Mouse (Mus musculus): ENCODE measurements at regions not wholly inside any gene's neighbourhood (a gene's known extent, or its start where the extent isn't known, plus 50 kb on each side); places are given as distances from the start of the nearest gene placed in this dataset.

DNA sequence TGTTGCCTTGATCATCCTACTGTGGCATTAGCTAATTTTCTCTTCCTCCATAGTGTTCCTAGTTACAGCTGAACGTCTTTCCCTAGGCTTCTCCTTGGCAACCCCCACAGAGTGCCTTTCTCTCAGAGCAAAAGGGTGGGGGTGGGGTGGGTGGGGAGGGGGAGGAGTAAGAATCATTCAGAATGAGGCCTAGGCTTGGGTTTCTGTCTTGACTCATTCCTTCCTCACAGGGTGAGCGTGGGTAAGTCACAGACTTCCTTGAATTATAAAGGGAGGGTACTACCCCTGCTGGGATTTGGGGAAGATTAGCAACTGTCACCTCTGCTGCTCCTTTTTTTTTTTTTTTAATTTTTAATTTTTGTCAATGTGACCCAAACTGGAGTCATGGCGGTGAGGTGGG, 114.5 kb downstream of the Dhx35 start:
- H3K27ac ChIP-seq = no peak overlapping the region
- no peak for DNase-seq (ENCODE audit: low spot score)
- peaks cover 5% of the 10 kb centered on the region for H3K4me1 ChIP-seq
- no peaks in the 10 kb centered on the region for H3K36me3 ChIP-seq
- H3K27me3 ChIP-seq (ENCODE audit: low read depth, poor library complexity, severe bottlenecking) = peaks cover 25% of the 10 kb centered on the region
- 73% methylated on average over 3 of the region's 3 CpGs for WGBS
- H3K4me3 ChIP-seq = no peak overlapping the region
- no peaks in the 10 kb centered on the region for H3K9me3 ChIP-seq (replicated peaks)

DNA sequence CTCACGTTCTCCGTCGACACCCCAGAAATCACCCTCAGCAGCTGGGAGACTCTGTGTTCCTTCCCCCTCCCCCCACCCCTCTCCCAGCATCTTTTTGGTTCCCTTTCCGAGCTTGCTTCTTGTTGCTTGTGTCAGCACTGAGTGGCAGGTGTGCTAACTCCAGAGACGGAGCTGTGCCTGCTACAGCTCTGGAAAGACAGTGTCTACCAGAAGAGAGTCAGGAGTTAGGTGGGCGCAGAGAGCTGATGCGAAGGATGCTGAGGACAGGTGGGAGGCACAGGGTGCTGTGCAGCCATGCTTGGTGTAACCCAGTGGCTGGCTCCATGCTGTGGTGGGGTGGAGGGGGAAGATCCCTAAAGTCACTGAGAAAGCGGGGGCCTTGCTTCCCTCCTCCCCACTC, 115.7 kb downstream of the Dhx35 start:
- H3K27me3 ChIP-seq (ENCODE audit: low read depth, poor library complexity, severe bottlenecking) = peaks cover 25% of the 10 kb centered on the region

DNA sequence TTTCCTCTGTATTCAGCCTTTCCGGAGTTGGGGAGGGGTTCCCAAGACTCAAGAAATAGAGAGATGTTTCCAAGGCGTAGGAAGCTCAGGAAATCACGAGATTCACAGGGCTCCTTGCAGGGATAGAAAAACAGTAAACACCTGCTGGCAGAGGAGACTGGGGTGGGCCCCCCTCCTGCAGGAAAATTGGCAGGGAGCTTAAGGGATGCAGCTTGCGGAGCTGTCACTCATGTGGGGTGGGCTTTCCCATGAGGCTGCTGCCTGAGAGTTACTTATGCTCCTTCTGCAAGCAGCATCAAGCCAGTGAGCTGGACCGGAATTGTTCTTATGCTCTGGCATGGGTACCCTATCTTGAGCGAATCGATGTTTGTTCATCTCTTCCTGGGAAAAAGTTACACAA, 116.6 kb downstream of the Dhx35 start:
- Histone ChIP-seq H3K36me3 (no peaks in the 10 kb centered on the region), H3K27me3 (ENCODE audit: low read depth, poor library complexity, severe bottlenecking) (peaks cover 25% of the 10 kb centered on the region), H3K4me3 (no peak overlapping the region), H3K4me1 (no peaks in the 10 kb centered on the region), H3K9me3 (replicated peaks) (no peaks in the 10 kb centered on the region), H3K27ac (no peak overlapping the region)
- WGBS = 55% methylated on average over 7 of the region's 7 CpGs
- no peak for DNase-seq (ENCODE audit: low spot score)

More for the DNA sequence above, 115.7 kb downstream of the Dhx35 start:
- WGBS = 60% methylated on average over 8 of the region's 8 CpGs
- H3K4me1 ChIP-seq = no peaks in the 10 kb centered on the region
- no peak overlapping the region for H3K4me3 ChIP-seq
- no peak overlapping the region for H3K27ac ChIP-seq
- no peaks in the 10 kb centered on the region for H3K9me3 ChIP-seq (replicated peaks)
- no peak for DNase-seq (ENCODE audit: low spot score)
- H3K36me3 ChIP-seq = no peaks in the 10 kb centered on the region

DNA sequence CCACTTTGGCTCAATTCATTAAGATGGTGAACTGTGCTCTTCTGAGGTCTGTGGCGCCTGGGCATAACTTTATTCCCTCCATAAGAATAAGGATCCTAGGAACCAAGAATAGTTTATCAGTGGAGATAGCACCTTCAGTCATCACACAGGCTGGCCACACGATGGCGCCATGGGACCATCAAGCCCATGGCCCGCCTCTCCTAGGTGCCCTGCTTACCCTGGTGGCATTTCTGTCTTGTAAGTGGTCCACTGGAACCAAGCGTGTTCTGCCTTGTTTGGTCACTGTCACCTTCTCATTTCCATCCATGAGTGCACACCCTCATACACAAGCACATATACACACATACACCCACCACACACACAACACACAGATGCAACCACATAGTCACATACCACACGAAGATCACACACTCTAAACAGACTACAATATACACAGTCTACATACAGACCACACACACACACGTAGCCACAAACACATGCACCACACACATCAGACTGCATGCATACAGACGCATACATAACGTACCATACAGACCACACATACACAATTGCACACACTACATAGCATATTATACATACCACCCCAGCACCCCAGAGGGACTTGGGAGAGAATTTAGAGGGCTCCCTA, 118.1 kb downstream of the Dhx35 start:
- H3K36me3 ChIP-seq = no peaks in the 10 kb centered on the region
- H3K27me3 ChIP-seq (ENCODE audit: low read depth, poor library complexity, severe bottlenecking) = peaks cover 25% of the 10 kb centered on the region
- no peaks in the 10 kb centered on the region for H3K4me1 ChIP-seq
- 44% methylated on average over 9 of the region's 9 CpGs for WGBS
- peak; percentile 75 for DNase-seq (ENCODE audit: low spot score)
- no peak overlapping the region for H3K4me3 ChIP-seq
- no peaks in the 10 kb centered on the region for H3K9me3 ChIP-seq (replicated peaks)
- no peak overlapping the region for H3K27ac ChIP-seq

DNA sequence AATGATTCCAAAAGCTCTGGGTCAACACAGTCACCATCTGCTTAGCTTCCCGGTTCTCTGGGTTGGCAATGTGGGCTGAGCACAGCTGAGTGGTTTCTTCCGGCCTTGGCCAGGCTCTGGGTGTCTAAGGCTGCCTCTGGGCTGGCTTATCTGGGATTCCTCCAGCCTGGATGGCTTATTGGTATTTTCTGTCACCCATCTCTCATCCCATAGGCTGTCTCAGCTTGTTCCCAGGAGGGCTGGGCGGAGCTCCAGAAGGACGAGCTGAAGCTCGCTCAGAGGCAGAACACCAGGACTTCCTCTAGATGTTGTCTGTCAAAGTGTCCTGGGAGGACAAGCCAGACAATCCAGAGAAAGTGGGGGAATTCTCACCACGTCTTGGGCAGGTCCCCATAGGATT, 122.8 kb downstream of the Dhx35 start:
- DNase-seq (ENCODE audit: low spot score) = no peak
- H3K27ac ChIP-seq = no peak overlapping the region
- 52% methylated on average over 6 of the region's 6 CpGs for WGBS
- H3K9me3 ChIP-seq (replicated peaks) = no peaks in the 10 kb centered on the region
- H3K4me1 ChIP-seq = no peaks in the 10 kb centered on the region
- no peak overlapping the region for H3K4me3 ChIP-seq
- H3K36me3 ChIP-seq = no peaks in the 10 kb centered on the region
- H3K27me3 ChIP-seq (ENCODE audit: low read depth, poor library complexity, severe bottlenecking) = no peaks in the 10 kb centered on the region; the same call in 1 of the 2 replicates

DNA sequence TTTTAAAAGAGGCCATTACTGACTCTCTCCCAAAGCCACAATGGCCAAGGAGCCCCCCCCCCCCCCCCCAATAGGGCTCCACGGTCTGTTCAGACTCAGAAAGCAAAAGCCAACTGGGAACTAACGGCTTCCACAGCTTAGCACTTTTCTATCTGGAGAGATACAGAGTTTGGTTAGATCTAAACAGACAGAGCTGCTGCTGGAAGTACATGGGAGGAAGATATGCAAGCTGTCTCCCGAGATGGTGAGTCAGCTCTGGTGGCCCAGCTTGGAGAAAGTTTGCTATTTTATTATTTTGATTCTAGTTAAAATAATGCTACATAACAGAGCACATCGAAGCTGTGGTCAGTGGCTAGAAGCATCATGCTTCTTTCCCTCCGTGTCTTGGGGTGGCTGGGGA, 123.7 kb downstream of the Dhx35 start:
- WGBS = 90% methylated on average over 5 of the region's 5 CpGs
- Histone ChIP-seq H3K27me3 (ENCODE audit: low read depth, poor library complexity, severe bottlenecking) (no peaks in the 10 kb centered on the region), H3K36me3 (no peaks in the 10 kb centered on the region), H3K27ac (no peak overlapping the region), H3K4me1 (no peaks in the 10 kb centered on the region), H3K4me3 (no peak overlapping the region), H3K9me3 (replicated peaks) (no peaks in the 10 kb centered on the region)
- no peak for DNase-seq (ENCODE audit: low spot score)

DNA sequence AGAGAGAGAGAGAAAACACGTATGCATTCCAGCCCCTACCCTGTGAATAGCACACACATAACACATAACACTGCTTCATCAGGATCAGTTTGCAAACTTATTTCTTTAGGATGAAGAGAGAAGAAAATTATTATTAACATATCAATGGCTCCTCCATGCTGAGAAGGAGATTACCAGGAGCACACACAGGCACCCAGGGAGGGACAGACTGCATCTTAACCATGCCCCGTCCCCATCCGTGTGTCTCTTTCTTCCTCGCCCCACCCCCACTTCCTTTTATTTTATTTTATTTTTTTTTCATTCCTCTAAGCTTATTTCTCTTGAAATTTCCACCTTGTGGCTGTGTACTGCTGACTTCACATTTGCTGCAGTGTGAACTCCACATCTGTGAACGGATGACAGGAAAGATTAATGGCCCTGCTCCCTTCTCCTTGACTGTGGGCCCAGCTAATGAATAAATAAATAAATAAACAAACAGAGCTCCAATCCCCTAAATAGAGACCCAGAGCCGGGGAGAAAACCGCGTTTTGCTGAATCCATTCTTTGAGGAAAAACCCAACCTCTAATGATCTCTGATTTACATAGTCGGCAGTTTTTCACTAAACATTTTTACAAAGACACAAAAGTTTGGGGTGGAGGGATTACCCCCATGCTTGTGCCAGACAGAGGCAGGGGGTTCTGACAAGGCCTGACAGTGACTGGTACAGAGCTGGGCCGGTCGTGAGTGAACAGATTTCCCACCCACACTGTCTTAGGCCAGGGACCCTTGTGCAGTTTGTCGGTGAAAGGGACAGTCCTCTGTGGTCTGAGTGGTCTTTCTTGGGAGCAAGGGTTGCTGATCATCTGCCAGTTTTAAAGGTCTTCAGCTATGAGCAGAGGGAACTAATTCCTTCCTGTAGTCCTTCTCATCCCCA, 127.0 kb downstream of the Dhx35 start:
- no peaks in the 10 kb centered on the region for H3K9me3 ChIP-seq (replicated peaks)
- no peak overlapping the region for H3K27ac ChIP-seq
- H3K4me1 ChIP-seq = no peaks in the 10 kb centered on the region
- no peak overlapping the region for H3K4me3 ChIP-seq
- no peaks in the 10 kb centered on the region for H3K27me3 ChIP-seq (ENCODE audit: low read depth, poor library complexity, severe bottlenecking)
- DNase-seq (ENCODE audit: low spot score) = no peak
- no peaks in the 10 kb centered on the region for H3K36me3 ChIP-seq
- 74% methylated on average over 12 of the region's 12 CpGs for WGBS

DNA sequence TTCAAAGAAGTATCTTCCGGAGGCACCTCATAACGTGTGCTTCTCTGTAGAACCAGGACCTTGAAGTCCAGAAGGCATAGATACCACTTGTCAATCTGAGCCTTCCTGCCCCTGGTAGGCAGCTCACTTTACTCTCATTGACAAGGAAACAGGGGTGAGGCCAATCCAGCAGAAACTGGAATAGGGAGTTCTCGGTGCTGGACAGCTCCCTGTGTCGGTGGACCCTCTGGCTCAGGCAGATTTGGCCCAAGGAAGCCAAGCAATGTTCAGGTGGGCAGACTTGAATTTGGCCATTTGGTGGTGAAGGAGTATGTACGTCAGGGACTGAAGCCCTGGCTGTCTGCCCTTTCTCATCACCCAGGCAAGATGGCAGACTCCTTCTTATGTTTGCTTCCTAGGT, 128.2 kb downstream of the Dhx35 start:
- DNase-seq (ENCODE audit: low spot score) = peak; percentile 60
- Histone ChIP-seq H3K27ac (no peak overlapping the region), H3K27me3 (ENCODE audit: low read depth, poor library complexity, severe bottlenecking) (no peaks in the 10 kb centered on the region), H3K9me3 (replicated peaks) (no peaks in the 10 kb centered on the region), H3K4me1 (no peaks in the 10 kb centered on the region), H3K4me3 (no peak overlapping the region), H3K36me3 (no peaks in the 10 kb centered on the region)
- 42% methylated on average over 5 of the region's 5 CpGs for WGBS

DNA sequence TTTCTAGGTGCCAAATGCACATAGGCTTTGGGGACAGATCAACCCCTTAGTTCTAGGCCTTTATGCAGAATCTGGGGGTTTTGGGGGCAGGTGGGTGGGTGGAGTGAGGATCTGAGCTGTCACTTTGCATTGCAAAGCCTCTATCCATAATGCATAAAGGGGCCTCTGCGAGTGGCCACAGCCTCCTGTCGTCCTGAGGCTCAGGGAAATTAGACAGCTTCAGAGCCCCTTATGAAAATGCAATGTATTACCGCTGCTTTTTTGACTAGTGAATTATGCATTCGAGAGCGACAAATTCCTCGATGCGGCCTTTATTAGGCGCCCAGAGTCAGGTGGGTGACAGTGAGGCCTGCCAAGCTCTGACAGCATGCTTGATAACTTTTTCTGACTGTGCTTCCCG, 134.9 kb downstream of the Dhx35 start:
- no peak for DNase-seq (ENCODE audit: low spot score)
- Histone ChIP-seq H3K27ac (no peak overlapping the region), H3K9me3 (replicated peaks) (no peaks in the 10 kb centered on the region), H3K4me3 (no peak overlapping the region), H3K36me3 (no peaks in the 10 kb centered on the region), H3K4me1 (no peaks in the 10 kb centered on the region), H3K27me3 (ENCODE audit: low read depth, poor library complexity, severe bottlenecking) (no peaks in the 10 kb centered on the region)
- WGBS = 82% methylated on average over 9 of the region's 9 CpGs

DNA sequence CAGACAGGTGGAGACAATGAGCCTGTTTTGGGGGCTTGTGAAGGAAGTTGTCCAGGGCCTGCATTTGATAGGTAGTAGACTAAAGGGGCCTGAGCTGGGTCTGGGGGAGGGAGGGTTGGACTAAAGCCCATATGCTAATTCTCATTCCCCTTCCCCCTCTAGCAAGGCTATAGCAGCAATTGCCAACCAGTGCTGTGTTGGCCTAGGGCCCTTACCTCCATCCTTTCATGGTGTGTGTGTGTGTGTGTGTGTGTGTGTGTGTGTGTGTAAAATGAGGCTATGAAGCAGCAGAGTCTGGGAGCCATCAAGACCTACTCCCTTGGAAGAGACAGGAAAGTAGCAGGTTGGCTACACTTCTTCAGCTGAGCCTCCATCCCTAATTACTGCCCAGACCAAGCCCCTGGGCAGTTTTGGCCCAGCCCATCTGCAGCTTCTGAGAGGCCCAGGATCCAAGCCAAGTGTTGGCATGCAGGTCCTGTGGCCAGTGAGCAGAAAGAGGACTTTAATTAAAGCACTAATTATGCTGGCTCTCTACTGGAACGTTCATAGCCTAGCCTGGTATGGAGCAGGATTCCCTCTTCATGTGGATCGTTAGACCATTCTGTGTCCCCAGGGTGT, 143.4 kb downstream of the Dhx35 start:
- Histone ChIP-seq H3K4me1 (no peaks in the 10 kb centered on the region), H3K9me3 (replicated peaks) (no peaks in the 10 kb centered on the region), H3K27ac (no peak overlapping the region), H3K4me3 (no peak overlapping the region), H3K27me3 (ENCODE audit: low read depth, poor library complexity, severe bottlenecking) (no peaks in the 10 kb centered on the region), H3K36me3 (no peaks in the 10 kb centered on the region)
- no peak for DNase-seq (ENCODE audit: low spot score)
- WGBS = 74% methylated on average over 2 of the region's 2 CpGs

DNA sequence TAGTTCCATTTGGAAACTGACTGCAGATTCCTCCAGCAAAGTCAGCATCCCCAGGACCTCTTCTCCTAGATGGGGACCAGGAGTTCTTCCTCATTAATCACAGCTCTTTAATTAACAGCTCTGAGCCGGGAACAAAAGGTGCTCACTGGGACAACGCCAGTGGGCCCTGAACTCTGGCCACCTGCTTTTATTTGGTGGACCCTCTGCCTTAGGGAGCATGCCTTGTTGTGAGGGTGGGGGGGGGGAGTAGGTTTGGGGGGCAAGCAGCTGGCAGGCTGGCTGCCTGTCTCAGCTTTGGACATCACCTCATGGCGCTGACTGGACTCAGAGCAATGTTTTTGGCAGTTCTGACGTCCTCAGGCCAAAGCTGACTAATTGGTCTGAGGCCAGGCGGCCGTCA, 154.8 kb downstream of the Dhx35 start:
- WGBS = 51% methylated on average over 6 of the region's 6 CpGs
- Histone ChIP-seq H3K27ac (no peak overlapping the region), H3K9me3 (replicated peaks) (no peaks in the 10 kb centered on the region), H3K36me3 (no peaks in the 10 kb centered on the region), H3K27me3 (ENCODE audit: low read depth, poor library complexity, severe bottlenecking) (peaks cover 1% of the 10 kb centered on the region; the same call in 1 of the 2 replicates), H3K4me1 (0 out of 2 replicates have a peak, but pooled peaks cover 3% of the 10 kb centered on the region), H3K4me3 (no peak overlapping the region)
- no peak for DNase-seq (ENCODE audit: low spot score)

DNA sequence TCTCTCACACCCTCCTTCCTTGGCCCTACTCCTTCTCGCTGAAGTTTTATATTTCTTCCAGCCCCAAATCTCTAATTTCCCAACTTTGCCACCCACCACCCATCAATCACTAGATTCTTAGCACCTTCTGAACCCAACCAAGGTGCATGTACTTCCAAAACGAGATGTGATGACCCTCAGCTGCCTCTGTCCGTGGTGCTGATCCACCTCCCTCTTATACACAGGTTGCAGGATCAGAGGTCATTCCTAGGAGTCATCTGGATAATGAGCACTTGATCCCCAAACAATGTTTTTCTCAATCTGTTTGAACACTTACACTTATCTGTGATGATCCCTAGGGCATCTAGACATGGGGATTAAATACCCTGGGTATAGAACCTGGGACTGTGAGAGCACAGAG, 156.5 kb downstream of the Dhx35 start:
- Histone ChIP-seq H3K4me3 (no peak overlapping the region), H3K9me3 (replicated peaks) (no peaks in the 10 kb centered on the region), H3K4me1 (0 out of 2 replicates have a peak, but pooled peaks cover 3% of the 10 kb centered on the region), H3K36me3 (no peaks in the 10 kb centered on the region), H3K27me3 (ENCODE audit: low read depth, poor library complexity, severe bottlenecking) (peaks cover 7% of the 10 kb centered on the region; the same call in 1 of the 2 replicates), H3K27ac (no peak overlapping the region)
- peak; percentile 63 for DNase-seq (ENCODE audit: low spot score)
- WGBS = 40% methylated on average over 3 of the region's 3 CpGs

DNA sequence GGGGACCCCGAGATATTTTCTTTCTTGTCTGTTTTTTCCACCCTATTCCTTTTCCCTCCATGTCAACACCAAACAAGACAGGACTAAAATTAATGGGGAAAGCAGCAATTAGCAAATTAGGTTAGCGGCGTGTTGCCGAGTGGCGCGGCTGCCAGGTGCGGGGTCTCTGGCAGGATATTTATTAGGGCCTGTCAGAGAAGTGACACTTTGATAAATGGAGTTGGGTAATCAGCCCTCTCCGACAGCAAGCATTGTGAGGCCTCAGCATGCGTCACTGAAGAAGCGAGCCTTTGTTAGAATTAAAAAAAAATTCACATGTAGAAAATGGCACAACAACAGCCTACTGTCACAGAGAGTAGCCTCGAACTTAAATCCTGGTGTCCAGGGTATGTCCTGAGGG, 162.3 kb downstream of the Dhx35 start:
- Histone ChIP-seq H3K4me3 (no peak overlapping the region), H3K27ac (no peak overlapping the region), H3K9me3 (replicated peaks) (no peaks in the 10 kb centered on the region), H3K36me3 (no peaks in the 10 kb centered on the region), H3K27me3 (ENCODE audit: low read depth, poor library complexity, severe bottlenecking) (peaks cover 7% of the 10 kb centered on the region; the same call in 1 of the 2 replicates), H3K4me1 (peaks cover 7% of the 10 kb centered on the region)
- no peak for DNase-seq (ENCODE audit: low spot score)
- WGBS = 33% methylated on average over 11 of the region's 11 CpGs

Data from limb, embryonic 10.5 days (tissue).